Comparison of ENCODE assay signal across 8 mouse cellular contexts in genomic region chr11:74649095-74649646, GRCm38 (mm10). TPM values are rescaled to one million over a fixed set of nuclear protein-coding genes. Genes with fewer than 3 reads are reported as not detected.
DNase-seq lines count a peak whose midpoint lies in the region; ATAC-seq lines count a peak whose summit lies in the region.

TSS of gene Cluh (plus strand) at chr11:74649495.

- H3K27ac ChIP-seq in hindbrain, embryonic 12.5 days = peak within 1 kb of the TSS; percentile 79

- H3K36me3 ChIP-seq in hindbrain, embryonic 12.5 days = no peaks in the 10 kb centered on the region

- no peaks in the 10 kb centered on the region for H3K9me3 ChIP-seq in hindbrain, embryonic 12.5 days (replicated peaks)

- H3K4me3 ChIP-seq in hindbrain, embryonic 12.5 days = peak within 1 kb of the TSS; percentile 98

- under 1% methylated on average over 58 of the region's 58 CpGs for WGBS in hindbrain, embryonic 12.5 days

- peak; percentile 94 for DNase-seq in NIH3T3 (ENCODE audit: low read depth)
- peak; percentile 98 for DNase-seq in cerebellum, postnatal 10 days
- DNase-seq in frontal cortex, postnatal 10 days (ENCODE audit: low spot score in 2 of 2) = peak; percentile 95 to 96
- DNase-seq in layer of hippocampus, postnatal 14 days (ENCODE audit: low spot score in 2 of 2) = peak; percentile 95 to 98
- DNase-seq in lung, postnatal 14 days = peak; percentile 97
- peak; percentile 89 for DNase-seq in retina, adult 2 months (ENCODE audit: low read depth, low spot score)
- DNase-seq in thymus, postnatal 36 days = peak; percentile 98

- H3K9ac ChIP-seq in hindbrain, embryonic 12.5 days = peak within 1 kb of the TSS; percentile 90

- peak within 1 kb of the TSS; percentile 97 for H3K4me2 ChIP-seq in hindbrain, embryonic 12.5 days (replicated peaks)

- H3K27me3 ChIP-seq in hindbrain, embryonic 12.5 days = no peaks in the 10 kb centered on the region

- peaks cover 49% of the 10 kb centered on the region for H3K4me1 ChIP-seq in hindbrain, embryonic 12.5 days

- ATAC-seq in hindbrain, embryonic 12.5 days (ENCODE audit: low FRiP score) = peak; percentile 87

RNA-seq across cellular contexts. Expression of gene Cluh, which starts in this region (rescaled TPM):
- polyA plus RNA-seq in hindbrain, embryonic 12.5 days (2016; fragmentation: Nextera tagmentation; extraction: Ambion mirVana) = 21.3 and 22.1 TPM in 2 replicates
- total RNA-seq in layer of hippocampus, postnatal 14 days (2021) = 10 to 100 TPM; 68.8 to 72.7 TPM

Comparison
In these comparisons a context has a peak if more than half of its experiments do, and no peak if none do; other contexts are left out.
1. Peak in every context shown above with its lines: DNase-seq, ATAC-seq, H3K4me3 ChIP-seq and H3K27ac ChIP-seq.